Mouse (Mus musculus) hindbrain, embryonic 13.5 days (tissue): ENCODE measurements around the gene Atxn2l. TPM values are rescaled to one million over a fixed set of nuclear protein-coding genes. Genes with fewer than 3 reads are reported as not detected.

ENCODE experiments used
- polyA plus RNA-seq: library from polyadenylated mRNA; unstranded; fragments of >200 nt; fragmentation: Nextera tagmentation; extraction: Ambion mirVana; gene quantifications from 2 replicates; pipeline ENCODE4 v1.2.1, GENCODE M21; 2015

Gene Atxn2l
- polyA plus RNA-seq, 1 experiment from 2014 or later: 61.6 TPM

Other genes with a start within 250 kb of the Atxn2l start
- gene Sbk1, start 230.8 kb downstream of the Atxn2l start, polyA plus RNA-seq: 248 and 253 TPM in 2 replicates
- 1.3 and 1.9 TPM in 2 replicates for gene Lat, start 133.9 kb downstream of the Atxn2l start, polyA plus RNA-seq
- gene Spns1, start 126.0 kb downstream of the Atxn2l start, polyA plus RNA-seq: 77.5 and 79.9 TPM in 2 replicates
- 3.1 and 3.2 TPM in 2 replicates for gene Nfatc2ip, start 106.7 kb downstream of the Atxn2l start, polyA plus RNA-seq
- 0.06 TPM in 1 of 2 replicates, not detected in the other for gene Cd19, start 88.5 kb downstream of the Atxn2l start, polyA plus RNA-seq
- 24.3 and 26.8 TPM in 2 replicates for gene Rabep2, start 74.7 kb downstream of the Atxn2l start, polyA plus RNA-seq
- 1.5 and 4.1 TPM in 2 replicates for gene Atp2a1, start 40.3 kb downstream of the Atxn2l start, polyA plus RNA-seq
- 63.7 and 64.5 TPM in 2 replicates for gene Sh2b1, start 28.0 kb downstream of the Atxn2l start, polyA plus RNA-seq
- gene Tufm, start 16.1 kb downstream of the Atxn2l start, polyA plus RNA-seq: 118 and 120 TPM in 2 replicates
- 205 and 210 TPM in 2 replicates for gene Eif3c, start 63.0 kb upstream of the Atxn2l start, polyA plus RNA-seq
- gene Apobr, start 81.5 kb upstream of the Atxn2l start, polyA plus RNA-seq: 0.66 and 0.68 TPM in 2 replicates
- 31.1 and 35.2 TPM in 2 replicates for gene Cln3, start 82.4 kb upstream of the Atxn2l start, polyA plus RNA-seq
- not detected in 2 replicates for gene Il27, start 91.5 kb upstream of the Atxn2l start, polyA plus RNA-seq
- gene Nupr1, start 127.4 kb upstream of the Atxn2l start, polyA plus RNA-seq: 8.8 and 9.8 TPM in 2 replicates
- 53.4 and 56.5 TPM in 2 replicates for gene Sgf29, start 145.9 kb upstream of the Atxn2l start, polyA plus RNA-seq
- 1.4 and 1.6 TPM in 2 replicates for gene Sult1a1, start 173.0 kb upstream of the Atxn2l start, polyA plus RNA-seq
- gene Bola2, start 192.0 kb upstream of the Atxn2l start, polyA plus RNA-seq: 149 and 154 TPM in 2 replicates
- 20.9 and 22.2 TPM in 2 replicates for gene Slx1b, start 192.3 kb upstream of the Atxn2l start, polyA plus RNA-seq
- gene Coro1a, start 204.3 kb upstream of the Atxn2l start, polyA plus RNA-seq: 81.4 and 90.1 TPM in 2 replicates